Mouse (Mus musculus) layer of hippocampus, adult 8-10 months (tissue): ENCODE results near the gene Gcnt7. TPM values are rescaled to one million over a fixed set of nuclear protein-coding genes. Genes with fewer than 3 reads are reported as not detected.

ENCODE experiments used
- DNase-seq, 2 experiments: peaks; one replicate each; pipeline ENCODE4 v3.0.0; 2022; ENCODE audit warnings: low spot score in 2 of 2
- total RNA-seq, 4 experiments: library from RNA; stranded (reverse); gene quantifications; 2 replicates each; pipeline ENCODE4 v1.2.4; 2022

The Gcnt7 gene
- total RNA-seq, 4 experiments from 2014 or later = not detected

DNA sequence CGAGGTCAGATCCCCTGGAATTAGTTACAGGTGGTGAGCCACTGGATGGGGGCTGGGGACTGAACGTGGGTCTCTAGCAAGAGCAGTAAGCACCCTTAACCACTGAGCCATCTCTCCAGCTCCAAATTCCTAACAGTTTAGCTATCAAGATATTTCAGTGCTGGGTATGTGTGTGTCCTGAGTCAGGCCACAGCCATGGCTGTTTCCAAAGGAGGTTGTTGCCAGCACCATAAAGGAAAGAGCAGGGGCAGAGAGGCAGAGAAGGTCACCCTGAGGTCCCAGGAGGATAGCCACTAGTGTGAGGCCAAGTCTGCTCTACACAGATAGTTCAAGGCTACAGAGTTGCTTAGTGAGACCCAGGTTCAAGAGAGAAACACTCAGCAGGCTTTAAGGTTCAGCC, 2.3 kb upstream of the Gcnt7 start:
- DNase-seq = no peak

DNA sequence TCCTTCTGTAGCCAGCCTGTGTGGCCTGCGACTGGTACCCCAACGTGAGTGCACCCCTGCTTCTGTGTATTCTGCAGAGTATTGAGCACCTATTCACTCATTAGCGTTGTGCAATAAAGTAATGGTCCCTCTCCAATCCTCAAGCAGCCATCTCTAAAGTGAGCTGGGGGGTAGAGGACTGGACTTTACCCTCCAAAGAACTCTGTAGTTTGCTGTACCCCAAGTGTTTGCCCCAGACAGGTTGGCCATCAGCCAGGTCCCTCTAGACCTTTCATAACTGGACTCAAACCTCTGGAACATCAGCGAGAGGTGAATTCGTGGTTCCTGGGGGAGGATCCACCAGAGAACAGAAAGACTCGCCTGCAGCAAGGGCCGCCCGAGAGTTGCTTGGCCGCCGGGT, 5.9 kb downstream of the Gcnt7 start:
- no peak for DNase-seq

- DNase-seq = no peak
Measured at GRCm38 (mm10) chr2:172452031-172452430, 6.4 kb downstream of the Gcnt7 start.

DNA sequence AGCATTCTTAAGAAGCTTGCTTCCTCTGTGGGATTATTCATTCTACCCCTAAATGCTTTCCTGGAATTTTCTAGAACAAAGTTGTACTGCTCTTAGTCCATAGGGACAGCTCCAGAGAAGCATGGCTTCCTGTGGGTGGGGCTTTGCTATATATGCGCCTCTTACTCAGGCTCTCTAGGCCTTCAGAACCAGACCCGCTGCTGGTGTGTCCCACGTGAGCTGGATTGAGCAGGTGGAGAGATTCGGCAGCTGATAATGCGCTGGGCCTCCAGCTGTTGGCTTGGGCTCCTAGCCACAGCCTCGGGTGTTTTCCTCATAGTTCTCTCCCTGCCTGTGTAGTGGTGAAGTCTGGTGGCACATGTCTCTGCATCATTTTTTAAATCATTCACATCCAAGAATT, 7.8 kb downstream of the Gcnt7 start:
- no peak for DNase-seq

DNA sequence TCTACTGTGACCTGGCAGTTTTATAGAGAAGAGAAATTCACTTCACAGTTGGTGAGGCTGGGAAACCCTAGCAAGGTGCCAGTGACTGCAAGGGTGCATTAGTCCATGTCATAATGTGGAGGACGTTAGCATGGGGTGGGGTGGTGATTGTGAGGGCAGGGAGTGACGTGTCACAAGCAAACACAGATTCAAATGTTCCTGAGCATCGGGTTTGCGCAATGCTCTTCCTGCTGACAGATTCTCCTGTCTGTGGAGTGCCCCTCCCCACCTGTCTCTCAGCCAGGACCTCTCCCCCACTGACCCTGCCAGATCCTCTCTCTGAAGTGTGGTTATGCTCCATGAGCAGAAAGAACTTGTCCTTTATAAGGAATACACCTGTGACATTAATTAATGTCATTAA, 10.1 kb downstream of the Gcnt7 start:
- DNase-seq = no peak

DNA sequence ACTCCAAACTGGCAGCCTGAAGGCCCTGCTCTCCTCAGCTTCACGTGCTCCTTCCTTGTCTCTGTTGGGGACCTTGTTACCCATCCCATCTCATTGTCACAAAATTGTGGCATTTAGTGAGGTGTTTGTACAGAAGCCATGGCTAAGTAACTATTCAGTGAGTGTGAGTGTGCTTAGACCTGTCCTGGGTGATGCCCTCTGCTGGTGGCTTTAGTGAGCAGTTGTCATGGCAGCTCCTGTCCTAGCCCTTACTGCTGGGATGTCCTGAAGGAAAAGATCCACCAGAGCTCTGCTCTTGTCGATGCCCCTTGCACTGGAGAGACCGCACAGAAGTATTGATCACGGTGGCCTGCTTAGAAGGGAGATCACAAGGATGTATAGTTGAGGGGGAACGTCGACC, 11.1 kb downstream of the Gcnt7 start:
- no peak for DNase-seq

DNA sequence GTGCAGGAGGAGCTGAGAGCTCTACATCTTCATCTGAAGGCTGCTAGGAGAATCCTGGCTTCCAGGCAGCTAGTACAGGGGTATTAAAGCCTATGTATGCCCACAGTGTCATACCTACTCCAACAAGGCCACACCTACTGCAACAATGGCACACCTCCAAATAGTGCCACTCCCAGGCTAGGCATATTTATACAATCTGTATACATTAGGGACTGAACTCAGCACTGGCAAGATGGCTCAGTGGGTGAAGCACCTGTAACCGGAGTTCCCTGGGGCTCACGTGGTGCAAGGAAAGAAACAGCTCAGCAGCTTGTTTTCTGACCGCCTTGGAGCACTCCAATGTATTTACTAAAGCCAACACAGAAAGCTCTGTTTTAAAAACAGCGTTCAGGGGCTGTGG, 12.8 kb downstream of the Gcnt7 start:
- DNase-seq = no peak

DNA sequence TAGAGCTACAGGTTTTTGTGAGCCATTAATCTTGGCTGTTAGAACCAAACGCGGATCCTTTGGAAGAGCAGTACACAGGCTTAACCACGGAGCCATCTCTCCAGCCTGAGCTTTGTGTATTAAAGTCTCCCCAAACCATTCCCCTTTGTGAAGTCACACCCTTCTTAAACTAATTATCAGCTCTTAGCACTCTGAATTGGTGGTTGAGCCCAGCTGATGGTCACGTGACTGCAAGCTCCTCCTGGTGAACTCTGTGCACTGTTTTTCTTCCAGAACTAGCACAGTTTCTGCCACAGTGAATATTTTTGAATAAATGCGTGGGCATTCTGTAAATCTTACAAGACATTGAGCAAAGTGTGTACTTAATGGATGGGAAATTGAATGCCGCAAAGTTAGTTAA, 17.2 kb downstream of the Gcnt7 start:
- no peak for DNase-seq

DNA sequence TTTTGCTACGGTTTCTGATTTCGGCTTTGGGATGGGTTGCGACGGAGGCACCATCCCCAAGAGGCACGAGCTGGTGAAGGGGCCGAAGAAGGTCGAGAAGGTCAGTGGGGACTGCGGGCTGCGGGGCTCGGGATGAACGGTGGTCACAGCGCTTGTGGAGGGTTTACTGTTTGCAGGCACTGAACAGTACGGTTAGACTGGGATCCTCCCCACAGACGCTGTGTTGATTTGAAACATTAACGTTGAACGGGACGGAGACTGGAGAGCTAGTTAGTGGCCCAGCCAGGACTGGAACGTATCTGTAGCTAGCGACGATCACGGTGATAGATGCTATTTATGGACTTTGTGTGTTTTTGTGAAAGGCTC, 17.8 kb downstream of the Gcnt7 start:
- no peak for DNase-seq

DNA sequence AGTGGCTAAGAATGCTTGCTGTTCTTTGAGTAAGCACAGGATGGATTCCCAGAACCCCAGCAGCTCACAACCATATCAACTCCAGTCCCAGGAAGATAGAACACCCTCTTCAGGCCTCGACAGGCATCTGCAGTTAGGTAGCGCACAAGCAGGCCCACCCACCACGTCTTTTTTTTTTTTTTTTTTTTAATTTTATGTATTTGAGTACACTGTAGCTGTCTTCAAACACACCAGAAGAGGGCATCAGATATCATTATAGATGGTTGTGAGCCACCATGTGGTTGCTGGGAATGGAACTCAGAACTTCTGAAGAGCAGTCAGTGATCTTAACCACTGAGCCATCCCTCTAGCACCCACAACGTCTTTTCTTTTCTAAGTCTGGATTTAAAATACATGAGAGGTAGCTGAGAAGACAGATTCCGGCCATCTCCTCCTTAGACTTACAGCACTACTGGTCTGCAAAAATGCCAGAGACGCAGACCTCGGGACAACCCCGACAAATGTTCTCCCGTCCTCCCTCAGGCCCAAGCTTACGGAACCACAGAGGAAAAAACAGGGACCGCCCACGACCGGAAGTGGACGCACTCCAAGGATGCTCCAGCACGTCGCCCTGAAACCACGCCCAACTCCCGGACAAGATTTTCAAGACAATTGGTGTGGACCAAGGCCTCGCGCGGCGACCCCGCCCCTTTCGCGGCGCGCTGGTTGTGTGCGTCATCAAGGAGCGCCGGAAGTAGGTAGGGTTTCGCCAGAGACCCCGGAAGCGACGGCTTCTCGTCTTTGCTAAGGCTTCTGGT, 18.4 kb downstream of the Gcnt7 start, which contains the start of gene Rtf2:
TSS of gene Rtf2 (plus strand) at position 714 of the 797 bp plus-strand sequence.
- DNase-seq = peak; percentile 99

GRCm38 (mm10) chr2:172437371-172437952, 20.9 kb downstream of the Gcnt7 start:
- DNase-seq = no peak

DNA sequence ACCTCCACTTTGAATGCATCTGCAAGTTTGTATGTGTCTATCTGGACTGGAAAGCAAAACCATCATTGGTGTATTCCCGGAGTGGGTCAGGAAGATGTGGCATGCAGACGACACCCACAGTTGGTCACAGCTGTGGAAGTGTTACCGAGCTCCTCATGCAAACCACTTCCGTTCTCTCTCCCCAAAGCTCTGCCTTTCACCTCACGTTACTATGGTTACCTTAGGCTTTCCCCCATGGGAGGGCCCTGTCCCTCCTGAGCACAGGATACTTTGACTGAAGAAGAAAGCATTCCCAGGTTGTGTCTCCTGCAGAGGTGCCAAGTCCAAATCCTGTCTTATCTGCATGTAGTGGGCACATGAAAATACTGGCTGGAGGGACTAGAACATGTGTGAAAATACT, 24.6 kb downstream of the Gcnt7 start:
- no peak for DNase-seq

DNA sequence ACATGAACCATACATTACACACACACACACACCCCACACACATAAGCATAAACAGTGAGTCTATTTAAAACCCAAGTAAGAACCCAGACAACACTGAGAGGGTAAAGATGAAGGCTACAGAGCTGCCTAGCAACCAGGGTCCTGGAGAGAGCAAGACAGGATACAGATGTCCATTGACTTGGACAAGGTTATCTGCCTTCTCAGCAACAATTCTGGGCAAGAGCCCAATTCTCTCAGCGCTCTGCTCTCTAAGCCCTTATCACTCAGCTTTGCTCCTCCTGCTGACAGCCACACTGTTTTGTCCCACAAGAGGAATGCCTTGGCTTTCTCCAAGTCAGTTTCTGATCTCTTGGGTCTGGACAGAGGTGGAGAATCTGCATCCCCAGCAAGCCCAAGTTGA, 27.8 kb downstream of the Gcnt7 start:
- DNase-seq = no peak

DNA sequence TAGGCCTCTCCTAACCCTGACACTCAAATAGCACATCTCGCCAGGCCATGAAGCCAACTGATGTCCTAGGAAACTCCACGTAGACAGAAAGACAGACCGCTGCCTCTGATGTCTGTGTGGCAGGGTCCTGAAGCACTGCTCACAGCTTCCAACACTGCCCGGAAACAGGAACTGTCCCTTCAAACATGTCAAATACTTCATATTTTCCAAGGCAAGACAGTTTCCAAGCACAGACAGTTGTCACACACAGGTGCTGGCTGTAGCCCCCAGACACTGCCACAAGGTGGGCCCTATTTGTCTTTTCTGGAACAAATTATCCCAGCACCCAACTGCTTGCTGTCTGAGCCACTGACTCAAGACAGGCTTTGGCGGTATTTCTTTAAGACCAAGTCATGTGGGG, 40.2 kb downstream of the Gcnt7 start:
- no peak for DNase-seq

DNA sequence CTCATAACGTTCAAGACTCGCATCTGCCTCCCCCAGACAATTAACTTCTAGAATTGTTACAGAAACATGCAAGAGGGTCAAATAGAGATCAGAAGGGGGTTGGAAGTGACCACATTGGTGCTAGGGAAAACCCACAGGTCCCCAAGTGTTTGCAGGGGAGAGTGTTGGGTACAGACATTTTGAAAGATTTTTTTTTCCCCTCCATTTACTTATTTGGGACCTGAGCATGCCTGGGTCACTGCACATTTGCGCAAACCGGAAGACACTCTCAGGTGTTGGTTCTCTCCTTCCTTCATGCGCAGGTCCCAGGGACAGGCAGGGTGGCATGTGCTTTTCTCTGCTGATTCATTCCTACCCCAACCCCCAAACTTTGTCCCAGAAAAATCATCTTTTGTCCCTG, 41.5 kb downstream of the Gcnt7 start:
- DNase-seq = no peak

DNA sequence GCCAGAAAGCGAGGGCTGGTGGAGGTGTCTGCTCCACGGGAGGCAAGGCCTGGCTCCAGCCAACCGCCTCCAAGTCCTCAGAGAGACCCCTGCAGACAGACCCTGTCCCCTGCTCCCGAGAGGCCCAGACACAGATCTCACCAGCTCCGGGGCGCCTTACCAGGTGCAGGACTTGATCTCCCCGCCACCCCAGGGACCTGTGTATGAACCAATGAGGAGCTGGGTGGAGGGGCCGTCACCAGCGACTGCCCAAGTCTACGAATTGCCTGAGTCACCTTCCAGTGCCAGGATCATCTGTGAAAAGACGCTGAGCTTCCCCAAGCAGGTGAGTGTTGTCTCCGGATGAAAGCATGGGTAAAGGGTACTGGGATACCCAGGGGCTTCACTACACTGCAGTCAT, 42.2 kb downstream of the Gcnt7 start:
- DNase-seq = no peak

GRCm38 (mm10) chr2:172413894-172414293, 44.5 kb downstream of the Gcnt7 start:
- DNase-seq = no peak

- DNase-seq = no peak
Measured at GRCm38 (mm10) chr2:172413273-172413672, 45.1 kb downstream of the Gcnt7 start.

DNA sequence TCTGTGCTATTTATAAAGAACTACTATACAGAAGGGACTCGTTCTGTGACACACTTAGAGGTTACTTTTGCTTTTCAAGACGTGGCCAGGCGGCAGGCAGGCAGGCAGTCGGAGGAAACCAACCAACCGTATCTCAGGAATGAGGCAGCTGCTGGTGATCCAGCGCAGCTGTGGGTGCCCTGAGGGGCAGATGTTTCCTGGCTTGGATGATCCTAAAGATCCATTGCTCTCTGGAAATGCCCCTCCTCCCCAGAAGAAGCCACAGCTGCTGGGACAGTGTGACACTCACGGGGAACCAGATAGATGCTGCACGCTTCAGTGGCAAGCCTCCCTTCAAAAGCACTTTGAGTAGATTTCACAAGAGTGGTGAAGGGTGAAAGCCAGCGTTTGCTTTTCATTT, 45.9 kb downstream of the Gcnt7 start:
- no peak for DNase-seq

DNA sequence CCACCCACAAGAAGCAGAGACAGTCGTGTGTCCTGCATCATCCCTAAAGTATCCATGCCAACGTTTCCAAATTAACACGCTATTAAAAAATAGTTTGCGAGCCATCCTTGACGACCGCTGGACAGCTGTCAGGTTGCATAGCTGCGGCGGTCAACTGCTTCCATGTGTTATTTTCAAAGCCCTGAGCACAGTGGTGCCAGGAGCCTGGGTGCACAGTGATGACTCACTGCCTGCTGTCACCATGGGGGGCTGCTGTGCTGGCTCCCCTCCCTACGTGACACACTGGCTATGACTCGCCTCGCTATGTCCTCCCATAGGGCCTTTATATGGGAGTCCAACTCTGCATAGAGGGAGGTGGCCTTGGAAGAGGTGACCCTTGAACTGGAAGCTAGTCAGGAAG, 47.3 kb downstream of the Gcnt7 start:
- DNase-seq = peak in 1 of 2 experiments; percentile 12

DNA sequence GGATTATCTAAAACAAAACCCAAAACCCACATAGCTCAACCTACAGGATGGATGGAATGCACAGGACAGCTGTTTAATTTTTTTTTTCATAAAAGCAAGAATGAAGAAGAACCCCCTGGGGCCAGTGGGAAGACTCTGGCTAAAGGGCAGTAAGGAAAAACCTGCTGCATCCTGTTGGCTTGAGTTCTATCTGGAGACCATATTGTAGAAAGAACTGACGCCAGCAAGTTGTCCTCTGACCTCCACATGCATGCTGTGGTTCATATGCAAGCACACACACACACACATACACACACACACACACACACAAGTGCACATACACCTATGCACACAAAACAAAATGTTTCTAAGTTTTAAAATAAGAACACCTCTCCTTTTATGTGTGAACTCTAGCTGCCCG, 47.7 kb downstream of the Gcnt7 start:
- no peak for DNase-seq

GRCm38 (mm10) chr2:172407499-172407898, 50.9 kb downstream of the Gcnt7 start:
- no peak for DNase-seq

DNA sequence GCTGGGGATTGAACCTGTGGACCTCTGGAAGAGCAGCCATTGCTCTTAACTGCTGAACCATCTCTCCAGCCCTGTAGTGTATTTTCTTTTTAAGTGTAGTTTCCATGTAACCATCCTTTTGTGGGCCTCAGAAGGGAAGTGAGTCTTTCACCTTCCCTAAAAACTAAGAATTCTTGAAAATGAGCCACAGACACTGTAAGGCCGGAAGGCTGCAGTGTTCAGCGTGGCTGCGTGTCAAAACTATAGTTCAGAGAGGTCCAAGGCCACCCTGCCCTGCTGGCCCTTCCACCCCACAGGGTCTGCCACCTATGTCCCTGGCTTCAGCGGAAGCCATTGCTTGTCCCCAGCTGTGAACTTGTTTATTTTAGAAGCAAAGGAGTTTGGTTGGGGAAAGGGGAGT, 52.2 kb downstream of the Gcnt7 start:
- no peak for DNase-seq
